Comparison of ENCODE assay signal across 20 mouse cellular contexts in genomic region chr1:67017101-67017870, GRCm38 (mm10). TPM values are rescaled to one million over a fixed set of nuclear protein-coding genes. Genes with fewer than 3 reads are reported as not detected.
DNase-seq lines count a peak whose midpoint lies in the region; ATAC-seq and TF ChIP-seq lines count a peak whose summit lies in the region.
"Had no signal": no experiment of that assay in that cellular context is flagged by ENCODE, and none has a peak within 500 bp of the region (broad histone marks: within the 10 kb centered on the region; RNA-seq: fewer than 3 reads in every experiment).

No protein-coding gene starts in this region.

- 85% methylated on average over 13 of the region's 13 CpGs for WGBS in heart, embryonic 12.5 days
- WGBS in lung, postnatal 0 days = 69% methylated on average over 13 of the region's 13 CpGs

- H3K27me3 ChIP-seq in heart, embryonic 12.5 days (replicated peaks) = no peaks in the 10 kb centered on the region
- H3K27me3 ChIP-seq in lung, postnatal 0 days (replicated peaks; ENCODE audit: insufficient read depth, low read length) = no peaks in the 10 kb centered on the region
- H3K27me3 ChIP-seq: embryonic facial prominence, embryonic 15.5 days; limb, embryonic 12.5 days; liver, embryonic 12.5 days; lung, embryonic 15.5 days; megakaryocyte, embryonic 14.5 days; stomach, embryonic 15.5 days had no signal

- peaks cover 30% of the 10 kb centered on the region for H3K36me3 ChIP-seq in heart, embryonic 12.5 days
- H3K36me3 ChIP-seq in lung, postnatal 0 days (ENCODE audit: insufficient read depth, low read length) = peaks cover 7% of the 10 kb centered on the region; the same call in 1 of the 2 replicates

- ATAC-seq in heart, embryonic 12.5 days (ENCODE audit: insufficient number of reproducible peaks, low FRiP score) = no peak
- no peak for ATAC-seq in lung, postnatal 0 days
- ATAC-seq: hindbrain, postnatal 0 days; liver, embryonic 12.5 days; midbrain, embryonic 16.5 days had no signal

- no peak for TF ChIP-seq CTCF in lung, postnatal 0 days (IDR thresholded peaks at IDR 0.05)

- no peaks in the 10 kb centered on the region for H3K9me3 ChIP-seq in heart, embryonic 12.5 days (replicated peaks)
- no peaks in the 10 kb centered on the region for H3K9me3 ChIP-seq in lung, postnatal 0 days (ENCODE audit: low read length)
- H3K9me3 ChIP-seq: embryonic facial prominence, embryonic 15.5 days; forebrain, embryonic 10.5 days; limb, embryonic 12.5 days; liver, embryonic 12.5 days; lung, embryonic 15.5 days; megakaryocyte, embryonic 14.5 days; stomach, embryonic 15.5 days had no signal

- no peak overlapping the region for H3K27ac ChIP-seq in heart, embryonic 12.5 days (ENCODE audit: poor library complexity, severe bottlenecking)
- no peak overlapping the region for H3K27ac ChIP-seq in lung, postnatal 0 days (ENCODE audit: low read length)
- H3K27ac ChIP-seq: embryonic facial prominence, embryonic 15.5 days; forebrain, embryonic 10.5 days; hindbrain, postnatal 0 days; limb, embryonic 12.5 days; liver, embryonic 12.5 days; lung, embryonic 15.5 days; stomach, embryonic 15.5 days had no signal

- H3K4me3 ChIP-seq in heart, embryonic 12.5 days = no peak overlapping the region
- H3K4me3 ChIP-seq in lung, postnatal 0 days (ENCODE audit: low read depth, low read length) = no peak overlapping the region
- H3K4me3 ChIP-seq: embryonic facial prominence, embryonic 15.5 days; forebrain, embryonic 10.5 days; limb, embryonic 12.5 days; liver, embryonic 12.5 days; lung, embryonic 15.5 days; megakaryocyte, embryonic 14.5 days; stomach, embryonic 15.5 days had no signal

- DNase-seq in heart, postnatal 10 days = peak; percentile 21 to 35
- peak; percentile 35 for DNase-seq in lung, postnatal 0 days (ENCODE audit: low spot score)
- DNase-seq in lung, postnatal 10 days = no peak
- DNase-seq in heart, postnatal 25 days (ENCODE audit: low spot score) = peak; percentile 14
- DNase-seq in B cell, adult 2 months = no peak
- no peak for DNase-seq in natural killer cell, adult 2 months (ENCODE audit: low spot score in 2 of 2)
- DNase-seq: cerebellum, adult 18-20 months; cerebellum, postnatal 25 days; right cerebral cortex, postnatal 25 days; thymus, adult 2 months had no signal

- 0 out of 2 replicates have a peak, but pooled peaks cover 7% of the 10 kb centered on the region for H3K4me1 ChIP-seq in heart, embryonic 12.5 days (replicated peaks)
- no peaks in the 10 kb centered on the region for H3K4me1 ChIP-seq in lung, postnatal 0 days (ENCODE audit: insufficient read depth, low read depth, low read length)
- H3K4me1 ChIP-seq: embryonic facial prominence, embryonic 15.5 days; limb, embryonic 12.5 days; liver, embryonic 12.5 days; stomach, embryonic 15.5 days had no signal

- TF ChIP-seq EP300 in lung, postnatal 0 days (IDR thresholded peaks at IDR 0.05) = no peak

- intact Hi-C loops in heart, postnatal 10 days (cut with DNase I) = no loop called here
- intact Hi-C loops in heart, postnatal 25 days (cut with DNase I) = no loop called here

- no peak overlapping the region for H3K9ac ChIP-seq in heart, embryonic 12.5 days
- no peak overlapping the region for H3K9ac ChIP-seq in lung, postnatal 0 days (replicated peaks; ENCODE audit: low read depth)
- H3K9ac ChIP-seq: embryonic facial prominence, embryonic 15.5 days; limb, embryonic 12.5 days; liver, embryonic 12.5 days; lung, embryonic 15.5 days; stomach, embryonic 15.5 days had no signal

- no peak overlapping the region for H3K4me2 ChIP-seq in heart, embryonic 12.5 days
- H3K4me2 ChIP-seq in lung, postnatal 0 days (replicated peaks; ENCODE audit: low read depth, low read length) = no peak overlapping the region
- H3K4me2 ChIP-seq: embryonic facial prominence, embryonic 15.5 days; limb, embryonic 12.5 days; liver, embryonic 12.5 days; lung, embryonic 15.5 days; stomach, embryonic 15.5 days had no signal

RNA-seq across cellular contexts. Expression of gene Lancl1, which starts 21.4 kb away (rescaled TPM):
- total RNA-seq in heart, postnatal 10 days (2021) = 10 to 100 TPM; 35.9 to 42.4 TPM
- polyA plus RNA-seq in heart, embryonic 12.5 days (2016; fragmentation: Nextera tagmentation; extraction: Ambion mirVana) = 61.6 and 63.3 TPM in 2 replicates
- 65.9 and 68.0 TPM in 2 replicates for polyA plus RNA-seq in lung, postnatal 0 days (2015; fragmentation: Nextera tagmentation; extraction: Ambion mirVana)
- 10 to 100 TPM; 32.6 to 34.3 TPM for total RNA-seq in heart, postnatal 25 days (2021)

Comparison
In these comparisons a context has a peak if more than half of its experiments do, and no peak if none do; other contexts are left out.
1. DNase-seq: peak in heart, postnatal 10 days (2 of 2), lung, postnatal 0 days (single experiment) and heart, postnatal 25 days (single experiment); none in lung, postnatal 10 days (single experiment), B cell, adult 2 months (0 of 2) and natural killer cell, adult 2 months (0 of 2).